In the genomic region with DNA sequence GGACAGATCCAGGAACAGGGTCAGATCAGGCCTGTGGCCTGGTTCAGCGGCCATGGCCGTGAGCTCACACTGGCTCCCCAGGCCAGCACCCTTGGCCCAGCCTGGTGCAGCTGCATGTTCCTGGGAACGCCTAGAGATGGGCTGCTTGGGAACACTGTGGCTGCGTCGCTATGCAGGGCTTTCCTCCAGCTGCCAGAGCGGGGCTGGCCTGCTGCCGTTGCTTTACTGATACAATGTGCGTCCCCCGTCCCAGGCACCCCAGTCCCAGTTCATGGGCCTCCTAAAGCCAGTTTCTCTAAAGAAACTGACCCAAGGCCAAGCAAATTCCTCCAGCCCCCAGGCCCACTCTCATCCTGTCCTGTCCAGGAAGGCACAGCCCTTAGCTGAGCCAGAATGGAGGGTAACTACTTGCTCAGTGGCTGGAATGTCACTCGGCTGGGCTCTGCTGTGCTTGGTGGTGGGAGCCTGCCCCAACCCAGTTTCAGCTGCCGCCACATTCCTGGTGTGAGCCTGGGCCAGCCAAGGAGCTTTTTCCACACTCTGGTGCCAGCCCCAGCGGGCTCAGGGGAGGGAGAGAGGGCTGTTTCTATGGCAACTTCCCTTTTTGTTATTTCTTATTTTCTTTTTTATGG, we compare ENCODE assay signal across 8 mouse cellular contexts. TPM values are rescaled to one million over a fixed set of nuclear protein-coding genes. Genes with fewer than 3 reads are reported as not detected.
DNase-seq lines count a peak whose midpoint lies in the region; ATAC-seq and TF ChIP-seq lines count a peak whose summit lies in the region.

No protein-coding gene starts in this region.

- no peaks in the 10 kb centered on the region for H3K36me3 ChIP-seq in embryonic facial prominence, embryonic 12.5 days
- H3K36me3 ChIP-seq in heart, adult 2 months (ENCODE audit: control insufficient read depth, insufficient read depth, low read length), result no peaks in the 10 kb centered on the region
- H3K36me3 ChIP-seq in limb, embryonic 14.5 days (ENCODE audit: control insufficient read depth, insufficient read depth, low read length), result no peaks in the 10 kb centered on the region
- no peaks in the 10 kb centered on the region for H3K36me3 ChIP-seq in midbrain, postnatal 0 days (ENCODE audit: insufficient read depth, low read length)

- peak overlapping the region; percentile 96 for H3K27ac ChIP-seq in embryonic facial prominence, embryonic 12.5 days
- peak overlapping the region; percentile 86 for H3K27ac ChIP-seq in heart, adult 2 months
- peak overlapping the region; percentile 99 for H3K27ac ChIP-seq in limb, embryonic 14.5 days (replicated peaks; ENCODE audit: low read depth, low read length)
- peak overlapping the region; percentile 64 for H3K27ac ChIP-seq in midbrain, postnatal 0 days (ENCODE audit: low read depth, low read length)

- peak; percentile 74 for ATAC-seq in embryonic facial prominence, embryonic 12.5 days (ENCODE audit: insufficient number of reproducible peaks, insufficient read depth, low FRiP score, low TSS enrichment)
- peak; percentile 93 for ATAC-seq in limb, embryonic 14.5 days (ENCODE audit: low FRiP score, low read depth)
- peak; percentile 84 for ATAC-seq in midbrain, postnatal 0 days (ENCODE audit: low FRiP score)

- WGBS in embryonic facial prominence, embryonic 12.5 days, result 38% methylated on average over 12 of the region's 12 CpGs
- 39% methylated on average over 12 of the region's 12 CpGs for WGBS in heart, adult 2 months
- 12% methylated on average over 12 of the region's 12 CpGs for WGBS in limb, embryonic 14.5 days
- 21% methylated on average over 12 of the region's 12 CpGs for WGBS in midbrain, postnatal 0 days

- peak; percentile 79 for DNase-seq in adipocyte (ENCODE audit: low spot score)
- peak; percentile 81 to 88 for DNase-seq in heart, adult 2 months
- peak; percentile 77 for DNase-seq in kidney, adult 11 months
- DNase-seq in limb, embryonic 14.5 days (ENCODE audit: low spot score), result peak; percentile 94
- DNase-seq in midbrain, postnatal 0 days (ENCODE audit: low spot score), result peak; percentile 84
- DNase-seq in testis, postnatal 14 days (ENCODE audit: low spot score), result peak; percentile 69
- no peak for DNase-seq in c-Kit-positive CD71-positive TER-119-positive erythroid progenitor cells, embryonic 14.5 days (ENCODE audit: low spot score)

- no peaks in the 10 kb centered on the region for H3K79me2 ChIP-seq in heart, adult 2 months (replicated peaks; ENCODE audit: control insufficient read depth, insufficient read depth, low read length)

- H3K4me1 ChIP-seq in embryonic facial prominence, embryonic 12.5 days, result peaks cover 48% of the 10 kb centered on the region
- peaks cover 16% of the 10 kb centered on the region for H3K4me1 ChIP-seq in heart, adult 2 months (ENCODE audit: control insufficient read depth, insufficient read depth, low read length)
- H3K4me1 ChIP-seq in limb, embryonic 14.5 days (ENCODE audit: control insufficient read depth, insufficient read depth, low read length), result peaks cover 74% of the 10 kb centered on the region
- peaks cover 11% of the 10 kb centered on the region; the same call in 1 of the 2 replicates for H3K4me1 ChIP-seq in midbrain, postnatal 0 days (ENCODE audit: insufficient read depth, low read length)

- peak overlapping the region; percentile 28 for H3K4me2 ChIP-seq in embryonic facial prominence, embryonic 12.5 days (replicated peaks)
- peak overlapping the region; percentile 28 for H3K4me2 ChIP-seq in limb, embryonic 14.5 days (replicated peaks; ENCODE audit: low read depth, low read length, severe bottlenecking)
- H3K4me2 ChIP-seq in midbrain, postnatal 0 days (ENCODE audit: low read depth, low read length, poor library complexity, severe bottlenecking), result no peak overlapping the region

- H3K9me3 ChIP-seq in embryonic facial prominence, embryonic 12.5 days, result no peaks in the 10 kb centered on the region
- no peaks in the 10 kb centered on the region for H3K9me3 ChIP-seq in limb, embryonic 14.5 days (ENCODE audit: control insufficient read depth, low read length)
- H3K9me3 ChIP-seq in midbrain, postnatal 0 days (ENCODE audit: low read length), result no peaks in the 10 kb centered on the region

- 0 out of 2 replicates have a peak, but pooled peaks have one; percentile 2 for TF ChIP-seq CTCF in heart, adult 2 months (IDR thresholded peaks at IDR 0.05)
- TF ChIP-seq CTCF in midbrain, postnatal 0 days (IDR thresholded peaks at IDR 0.05), result no peak

- no peak overlapping the region for H3K4me3 ChIP-seq in embryonic facial prominence, embryonic 12.5 days
- no peak overlapping the region for H3K4me3 ChIP-seq in heart, adult 2 months
- H3K4me3 ChIP-seq in limb, embryonic 14.5 days (replicated peaks; ENCODE audit: low read length), result no peak overlapping the region
- no peak overlapping the region for H3K4me3 ChIP-seq in midbrain, postnatal 0 days (ENCODE audit: low read depth, low read length)

- no peaks in the 10 kb centered on the region for H3K27me3 ChIP-seq in embryonic facial prominence, embryonic 12.5 days
- H3K27me3 ChIP-seq in heart, adult 2 months (ENCODE audit: control insufficient read depth, insufficient read depth, low read length), result no peaks in the 10 kb centered on the region
- no peaks in the 10 kb centered on the region for H3K27me3 ChIP-seq in limb, embryonic 14.5 days (ENCODE audit: control insufficient read depth, insufficient read depth, low read length)
- no peaks in the 10 kb centered on the region for H3K27me3 ChIP-seq in midbrain, postnatal 0 days (ENCODE audit: insufficient read depth, low read length)

- intact Hi-C loops in heart, adult 2 months (cut with DNase I), result loop anchor here (5.0 kb wide), 1 partner anchor 33 kb away; no protein-coding TSS in a partner anchor

- no peak for TF ChIP-seq POLR2A in heart, adult 2 months (IDR thresholded peaks at IDR 0.05; ENCODE audit: insufficient read depth, low read depth, low read length)
- TF ChIP-seq POLR2A in limb, embryonic 14.5 days (IDR thresholded peaks at IDR 0.05; ENCODE audit: borderline replicate concordance, extremely low read depth, insufficient read depth, insufficient read length), result 0 out of 2 replicates have a peak, but pooled peaks have one; percentile 19

- peak overlapping the region; percentile 37 for H3K9ac ChIP-seq in embryonic facial prominence, embryonic 12.5 days
- H3K9ac ChIP-seq in heart, adult 2 months (ENCODE audit: low read depth, low read length), result peak overlapping the region; percentile 3; the same call in 1 of the 2 replicates
- H3K9ac ChIP-seq in limb, embryonic 14.5 days (ENCODE audit: low read depth, low read length, severe bottlenecking), result peak overlapping the region; percentile 52
- H3K9ac ChIP-seq in midbrain, postnatal 0 days (replicated peaks; ENCODE audit: low read length, poor library complexity, severe bottlenecking), result 0 out of 2 replicates have a peak overlapping the region, but pooled peaks have one; percentile 24

- TF ChIP-seq EP300 in heart, adult 2 months (IDR thresholded peaks at IDR 0.05; ENCODE audit: insufficient read depth, low read depth, low read length), result peak; percentile 74; the same call in 1 of the 2 replicates

RNA-seq across cellular contexts. Expression of gene Morn1, which starts 57.6 kb away (rescaled TPM):
- 5.1 and 7.7 TPM in 2 replicates for polyA plus RNA-seq in embryonic facial prominence, embryonic 12.5 days (2016; fragmentation: Nextera tagmentation; extraction: Ambion mirVana)
- 1 to 10 TPM; 1.1 to 1.3 TPM for total RNA-seq in heart, adult 2 months (2021)
- polyA plus RNA-seq in heart, adult 2 months (2012; rRNA removed), result 2.5 and 2.6 TPM in 2 replicates
- 6.5 and 7.9 TPM in 2 replicates for polyA plus RNA-seq in limb, embryonic 14.5 days (2012; rRNA removed)
- polyA plus RNA-seq in limb, embryonic 14.5 days (2014; fragmentation: Nextera tagmentation; extraction: Ambion mirVana), result 4.5 and 4.7 TPM in 2 replicates
- 3.3 and 8.5 TPM in 2 replicates for total RNA-seq in midbrain, postnatal 0 days (2014; rRNA removed)
- polyA plus RNA-seq in midbrain, postnatal 0 days (2015; fragmentation: Nextera tagmentation; extraction: Ambion mirVana), result 8.6 and 8.9 TPM in 2 replicates

RNA-seq across cellular contexts. Expression of gene Rer1, which starts 57.8 kb away (rescaled TPM):
- polyA plus RNA-seq in embryonic facial prominence, embryonic 12.5 days (2016; fragmentation: Nextera tagmentation; extraction: Ambion mirVana), result 139 and 143 TPM in 2 replicates
- total RNA-seq in heart, adult 2 months (2021), result 10 to 100 TPM; 67.6 to 74.7 TPM
- 54.7 and 102 TPM in 2 replicates for polyA plus RNA-seq in heart, adult 2 months (2012; rRNA removed)
- 121 and 129 TPM in 2 replicates for polyA plus RNA-seq in limb, embryonic 14.5 days (2012; rRNA removed)
- 173 and 175 TPM in 2 replicates for polyA plus RNA-seq in limb, embryonic 14.5 days (2014; fragmentation: Nextera tagmentation; extraction: Ambion mirVana)
- total RNA-seq in midbrain, postnatal 0 days (2014; rRNA removed), result 91.4 and 104 TPM in 2 replicates
- 132 and 133 TPM in 2 replicates for polyA plus RNA-seq in midbrain, postnatal 0 days (2015; fragmentation: Nextera tagmentation; extraction: Ambion mirVana)
